Mouse (Mus musculus) WW6 (cell line): Measurements from ENCODE around the gene Npc2.
A peak's percentile ranks its signal among the peaks of the same experiment; 100 is the strongest.

Source experiments
- DNase-seq: peaks from one replicate; pipeline ENCODE4 v3.0.0-alpha.2; 2013; ENCODE audit warnings: low read depth, low spot score

The Npc2 gene

GRCm38 (mm10) chr12:84772726-84773441, at the start of gene Npc2, which contains the start of gene Isca2:
Npc2 (minus strand) TSS chr12:84773152.
Isca2 (plus strand) TSS chr12:84773251.
- peak; percentile 97 for DNase-seq

GRCm38 (mm10) chr12:84819236-84820168, 46.5 kb upstream of the Npc2 start:
- DNase-seq: no peak

GRCm38 (mm10) chr12:84818496-84818895, 45.5 kb upstream of the Npc2 start:
- no peak for DNase-seq

- DNase-seq: no peak
Observed at GRCm38 (mm10) chr12:84814663-84815325, 41.8 kb upstream of the Npc2 start.

GRCm38 (mm10) chr12:84813773-84814172, 40.8 kb upstream of the Npc2 start:
- DNase-seq: peak; percentile 22

- no peak for DNase-seq
Observed at GRCm38 (mm10) chr12:84812004-84812403, 39.1 kb upstream of the Npc2 start.

- no peak for DNase-seq
Observed at GRCm38 (mm10) chr12:84811510-84811909, 38.6 kb upstream of the Npc2 start.

GRCm38 (mm10) chr12:84810810-84811209, 37.9 kb upstream of the Npc2 start:
- DNase-seq: no peak

- DNase-seq: no peak
Observed at GRCm38 (mm10) chr12:84809033-84809432, 36.1 kb upstream of the Npc2 start.

- no peak for DNase-seq
Observed at GRCm38 (mm10) chr12:84807351-84807750, 34.4 kb upstream of the Npc2 start.

- DNase-seq: no peak
Observed at GRCm38 (mm10) chr12:84806726-84807125, 33.8 kb upstream of the Npc2 start.

- no peak for DNase-seq
Observed at GRCm38 (mm10) chr12:84806010-84806409, 33.1 kb upstream of the Npc2 start.

GRCm38 (mm10) chr12:84805228-84805842, 32.4 kb upstream of the Npc2 start:
- no peak for DNase-seq

GRCm38 (mm10) chr12:84802625-84803024, 29.7 kb upstream of the Npc2 start:
- no peak for DNase-seq

GRCm38 (mm10) chr12:84801532-84802110, 28.7 kb upstream of the Npc2 start:
- DNase-seq: no peak

GRCm38 (mm10) chr12:84800419-84800818, 27.5 kb upstream of the Npc2 start:
- no peak for DNase-seq

- no peak for DNase-seq
Observed at GRCm38 (mm10) chr12:84799086-84799485, 26.1 kb upstream of the Npc2 start.

- DNase-seq: no peak
Observed at GRCm38 (mm10) chr12:84794647-84795046, 21.7 kb upstream of the Npc2 start.

GRCm38 (mm10) chr12:84792629-84793028, 19.7 kb upstream of the Npc2 start:
- no peak for DNase-seq

GRCm38 (mm10) chr12:84790853-84791252, 17.9 kb upstream of the Npc2 start:
- no peak for DNase-seq

- no peak for DNase-seq
Observed at GRCm38 (mm10) chr12:84786091-84786490, 13.1 kb upstream of the Npc2 start.
